Mouse (Mus musculus) erythroblast, embryonic 14.5 days (primary cell): ENCODE results near the gene Epb41l1.

Experiments used
- GATA1 ChIP-seq: IDR thresholded peaks from 2 replicates; pipeline ENCODE4 v1.6.1; 2012; ENCODE audit warnings: low read length, inconsistent platforms, mixed read lengths
- TAL1 ChIP-seq: IDR thresholded peaks from 3 replicates; pipeline ENCODE4 v1.6.1; 2012; ENCODE audit warnings: low read length, inconsistent platforms, mixed read lengths

DNA sequence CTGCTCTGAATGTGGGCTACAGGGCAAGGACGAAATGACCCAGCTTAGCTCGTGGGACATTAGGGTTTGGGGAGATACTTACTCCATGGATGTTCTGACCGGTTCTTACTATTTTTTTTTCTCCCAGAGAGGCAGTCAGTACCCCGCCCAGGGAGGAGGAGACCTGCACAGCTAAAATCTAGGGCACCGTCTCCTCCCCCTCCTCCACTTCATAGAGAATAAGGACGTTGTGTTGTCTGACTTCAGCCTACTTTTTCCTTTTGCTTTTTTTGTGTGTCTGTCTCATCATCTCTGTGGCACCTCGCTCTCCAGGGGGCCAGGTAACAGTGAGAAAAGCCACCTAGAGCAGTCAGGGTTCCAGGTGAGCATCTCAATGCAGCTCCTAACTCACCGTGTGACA, 121.7 kb downstream of the Epb41l1 start:
- TF ChIP-seq GATA1 = no peak
- no peak for TF ChIP-seq TAL1
